Mouse (Mus musculus): Measurements from ENCODE around the gene Rccd1. TPM values are rescaled to one million over a fixed set of nuclear protein-coding genes. Genes with fewer than 3 reads are reported as not detected.
A peak's percentile ranks its signal among the peaks of the same experiment; 100 is the strongest.

Rccd1 gene
- polyA plus RNA-seq, 2 experiments: 1.6 to 6.6 TPM

GRCm38 (mm10) chr7:80297041-80297440 is 27.2 kb downstream of the Rccd1 start:
- Histone ChIP-seq H3K4me3 (ENCODE audit: insufficient read depth in 1 of 2, low read depth in 2 of 2, low read length in 2 of 2) (peak overlapping the region in 1 of 2 experiments; percentile 19; a peak in 2 of 4 replicates), H3K36me3 (replicated peaks; ENCODE audit: control insufficient read depth, insufficient read depth, low read depth) (peaks cover 53% of the 10 kb centered on the region), H3K4me1 (replicated peaks; ENCODE audit: control insufficient read depth in 2 of 2, insufficient read depth in 2 of 2, low read length in 1 of 2) (peaks cover 20 to 25% of the 10 kb centered on the region in 2 experiments), H3K27ac (no peak overlapping the region), H3K9me3 (ENCODE audit: control insufficient read depth, low read length) (no peaks in the 10 kb centered on the region), H3K4me2 (ENCODE audit: low read depth) (peak overlapping the region; percentile 90), H3K27me3 (ENCODE audit: control insufficient read depth, insufficient read depth, low read length) (no peaks in the 10 kb centered on the region), H3K9ac (replicated peaks) (no peak overlapping the region)
- TF ChIP-seq EP300 (IDR thresholded peaks at IDR 0.05; ENCODE audit: low read depth): no peak
- TF ChIP-seq CTCF (IDR thresholded peaks at IDR 0.05; ENCODE audit: low read depth): no peak
- 81% methylated on average over 3 of the region's 3 CpGs for WGBS (ENCODE audit: insufficient replicate concordance)
- DNase-seq (ENCODE audit: low read depth in 3 of 3, low spot score in 3 of 3) (no peak), ATAC-seq (ENCODE audit: insufficient read depth) (no peak)

DNA sequence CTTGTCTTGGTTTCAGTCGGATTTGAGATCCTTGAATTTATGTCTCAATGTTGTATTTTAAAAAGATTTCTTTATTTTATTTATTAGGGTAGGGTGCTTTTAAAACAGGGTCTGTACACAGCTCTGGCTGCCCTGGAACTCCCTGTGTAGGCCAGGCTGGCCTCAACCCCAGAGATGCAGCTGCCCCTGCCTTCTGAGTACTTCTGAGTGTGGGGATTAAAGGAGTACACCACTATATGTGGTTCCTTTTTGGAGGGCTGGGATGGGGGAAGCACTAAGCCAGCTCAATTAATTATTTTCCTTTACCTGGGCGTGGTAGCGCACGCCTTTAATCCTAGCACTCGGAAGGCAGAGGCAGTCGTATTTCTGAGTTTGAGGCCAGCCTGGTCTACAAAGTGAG is 27.8 kb downstream of the Rccd1 start:
- Histone ChIP-seq H3K36me3 (replicated peaks; ENCODE audit: control insufficient read depth, insufficient read depth, low read depth) (peaks cover 47% of the 10 kb centered on the region), H3K4me3 (ENCODE audit: insufficient read depth in 1 of 2, low read depth in 2 of 2, low read length in 2 of 2) (peak overlapping the region; percentile 39 to 98; a peak in 3 of 4 replicates), H3K4me2 (ENCODE audit: low read depth) (peak overlapping the region; percentile 90), H3K4me1 (replicated peaks; ENCODE audit: control insufficient read depth in 2 of 2, insufficient read depth in 2 of 2, low read length in 1 of 2) (peaks cover 20 to 25% of the 10 kb centered on the region in 2 experiments), H3K9ac (replicated peaks) (no peak overlapping the region; the same call in 1 of the 2 replicates), H3K9me3 (ENCODE audit: control insufficient read depth, low read length) (no peaks in the 10 kb centered on the region), H3K27ac (no peak overlapping the region), H3K27me3 (ENCODE audit: control insufficient read depth, insufficient read depth, low read length) (no peaks in the 10 kb centered on the region)
- ATAC-seq (ENCODE audit: insufficient read depth) (no peak), DNase-seq (ENCODE audit: low read depth in 3 of 3, low spot score in 3 of 3) (no peak)
- TF ChIP-seq CTCF (IDR thresholded peaks at IDR 0.05; ENCODE audit: low read depth) (no peak), EP300 (IDR thresholded peaks at IDR 0.05; ENCODE audit: low read depth) (no peak)
- WGBS (ENCODE audit: insufficient replicate concordance): 84% methylated on average over 6 of the region's 6 CpGs

DNA sequence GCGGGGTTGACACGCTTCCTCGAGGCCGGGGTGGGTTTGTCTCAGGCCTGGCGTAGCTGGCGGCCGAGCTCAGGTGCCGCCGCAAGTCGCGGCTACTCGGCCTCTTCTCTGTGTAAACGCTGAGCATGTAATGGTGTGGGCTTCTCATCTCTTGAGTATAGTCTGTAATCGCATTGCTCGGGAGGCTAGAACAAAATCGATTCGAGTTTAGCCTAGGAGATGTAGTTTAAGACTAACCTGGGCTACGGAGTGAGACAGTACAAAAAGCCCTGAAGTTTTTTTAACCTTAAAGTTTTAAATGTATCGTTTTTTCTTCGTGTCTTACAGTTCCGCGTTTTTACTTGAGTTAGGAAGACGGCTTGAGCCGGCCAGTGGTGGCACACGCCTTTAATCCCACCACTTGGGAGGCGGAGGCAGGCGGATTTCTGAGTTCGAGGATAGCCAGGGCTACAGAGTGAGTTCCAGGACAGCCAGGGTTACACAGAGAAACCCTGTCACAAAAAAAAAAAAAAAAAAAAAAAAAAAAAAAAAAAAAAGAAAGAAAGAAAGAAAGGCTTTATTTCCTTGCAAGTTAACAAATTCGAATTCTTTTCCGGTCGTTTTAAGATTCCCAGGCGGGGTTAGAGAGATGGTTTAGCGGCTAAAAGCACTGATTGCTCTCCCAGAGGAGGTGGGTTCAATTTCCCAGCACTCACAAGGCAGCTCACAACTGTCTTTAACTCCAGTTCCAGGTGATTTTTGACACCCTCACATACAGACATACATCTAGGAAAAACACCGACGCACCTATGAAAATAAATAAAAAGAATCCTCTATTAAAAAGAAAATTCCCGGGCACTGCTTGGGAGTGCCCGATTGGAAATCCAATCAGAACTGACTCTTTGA is 29.2 kb downstream of the Rccd1 start:
- TF ChIP-seq CTCF (IDR thresholded peaks at IDR 0.05; ENCODE audit: low read depth) (no peak), EP300 (IDR thresholded peaks at IDR 0.05; ENCODE audit: low read depth) (no peak)
- Histone ChIP-seq H3K9ac (replicated peaks) (peak overlapping the region; percentile 100), H3K4me3 (ENCODE audit: insufficient read depth in 1 of 2, low read depth in 2 of 2, low read length in 2 of 2) (peak overlapping the region; percentile 86 to 98), H3K36me3 (replicated peaks; ENCODE audit: control insufficient read depth, insufficient read depth, low read depth) (peaks cover 33% of the 10 kb centered on the region), H3K4me1 (replicated peaks; ENCODE audit: control insufficient read depth in 2 of 2, insufficient read depth in 2 of 2, low read length in 1 of 2) (peaks cover 20 to 25% of the 10 kb centered on the region in 2 experiments), H3K9me3 (ENCODE audit: control insufficient read depth, low read length) (no peaks in the 10 kb centered on the region), H3K27me3 (ENCODE audit: control insufficient read depth, insufficient read depth, low read length) (no peaks in the 10 kb centered on the region), H3K4me2 (ENCODE audit: low read depth) (peak overlapping the region; percentile 90), H3K27ac (peak overlapping the region; percentile 89)
- DNase-seq (ENCODE audit: low read depth in 3 of 3, low spot score in 3 of 3): peak in 1 of 3 experiments; percentile 24
- ATAC-seq (ENCODE audit: insufficient read depth): peak; percentile 53
- 8% methylated on average over 37 of the region's 37 CpGs for WGBS (ENCODE audit: insufficient replicate concordance)

DNA sequence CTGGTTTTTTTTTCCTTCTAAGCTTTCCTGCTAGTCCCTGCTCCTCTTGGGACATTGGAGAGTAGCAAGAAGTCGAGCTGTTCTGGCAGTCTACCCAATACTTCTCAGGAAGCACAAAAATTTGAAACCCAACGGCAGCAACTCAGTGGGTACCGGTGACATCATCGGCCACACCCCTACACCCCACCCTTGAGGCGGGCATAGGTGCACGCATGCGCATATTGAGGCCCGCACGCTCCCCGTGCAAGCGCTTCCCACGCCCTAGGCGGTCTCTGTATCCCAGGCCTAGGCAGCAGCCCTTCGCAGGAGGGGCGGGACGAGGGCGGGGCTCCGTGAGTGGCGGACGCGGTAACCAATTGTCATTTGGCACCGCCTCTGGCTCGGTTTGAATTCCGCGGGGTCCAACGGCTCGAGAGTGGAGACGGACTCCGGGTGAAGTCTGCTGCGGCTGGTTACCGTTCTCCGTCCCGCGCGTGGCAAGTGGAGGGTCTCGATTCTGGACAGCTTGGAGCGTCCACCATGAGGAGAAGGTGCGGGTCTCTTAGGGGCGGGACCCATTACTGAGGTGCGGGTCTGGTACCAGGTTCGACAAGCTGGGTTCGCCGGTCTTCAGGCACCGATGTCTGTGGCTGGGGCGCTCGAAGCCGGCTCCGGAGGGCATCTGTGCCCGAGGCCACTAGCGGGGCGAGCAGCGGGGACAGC is 30.0 kb downstream of the Rccd1 start, which contains the start of gene Prc1:
Prc1 (plus strand) TSS at position 389 of the 702 bp plus-strand sequence.
- TF ChIP-seq EP300 (IDR thresholded peaks at IDR 0.05; ENCODE audit: low read depth): 0 out of 2 replicates have a peak, but pooled peaks have one; percentile 14
- no peak for TF ChIP-seq CTCF (IDR thresholded peaks at IDR 0.05; ENCODE audit: low read depth)
- Histone ChIP-seq H3K4me2 (ENCODE audit: low read depth) (peak within 1 kb of the TSS; percentile 90), H3K27me3 (ENCODE audit: control insufficient read depth, insufficient read depth, low read length) (no peaks in the 10 kb centered on the region), H3K4me1 (replicated peaks; ENCODE audit: control insufficient read depth in 2 of 2, insufficient read depth in 2 of 2, low read length in 1 of 2) (peaks cover 20 to 25% of the 10 kb centered on the region in 2 experiments), H3K27ac (peak within 1 kb of the TSS; percentile 92), H3K4me3 (ENCODE audit: insufficient read depth in 1 of 2, low read depth in 2 of 2, low read length in 2 of 2) (peak within 1 kb of the TSS; percentile 86 to 98), H3K9ac (replicated peaks) (peak within 1 kb of the TSS; percentile 100), H3K9me3 (ENCODE audit: control insufficient read depth, low read length) (no peaks in the 10 kb centered on the region), H3K36me3 (replicated peaks; ENCODE audit: control insufficient read depth, insufficient read depth, low read depth) (peaks cover 29% of the 10 kb centered on the region)
- DNase-seq (ENCODE audit: low read depth in 3 of 3, low spot score in 3 of 3) (peak; percentile 97 to 98 (median 98)), ATAC-seq (ENCODE audit: insufficient read depth) (peak; percentile 98)
- 0% methylated on average over 52 of the region's 52 CpGs for WGBS (ENCODE audit: insufficient replicate concordance)
